Mouse (Mus musculus) liver, embryonic 14.5 days (tissue): ENCODE measurements around the gene Tbce. TPM values are rescaled to one million over a fixed set of nuclear protein-coding genes. Genes with fewer than 3 reads are reported as not detected.
"Not testable (repeated sequence)": the region's sequence is repeated elsewhere in the genome, so short reads cannot be mapped to it uniquely, and the experiment has no call there.

ENCODE experiments used
- ATAC-seq: fragments of 200-750 bp; cut with Nextera tagmentation; 2 replicates; pipeline ENCODE4 v1.8.0; 2017; ENCODE audit warnings: moderate number of reproducible peaks, mild to moderate bottlenecking, moderate library complexity; ENCODE audit not compliant: insufficient read depth
- DNase-seq, 3 experiments: peaks; one replicate each; pipeline ENCODE4 v3.0.0-alpha.2; 2012 to 2013; ENCODE audit warnings: low read depth in 3 of 3, low spot score in 3 of 3
- H3K27ac ChIP-seq: fragments of 300-500 bp; sonication (generic); 2 replicates; pipeline ENCODE4 v1.5.1; 2014; ENCODE audit warnings: moderate library complexity, mild to moderate bottlenecking, control low read depth, inconsistent platforms
- H3K27me3 ChIP-seq: fragments of 300-500 bp; sonication (generic); 2 replicates; pipeline ENCODE4 v1.6.1; 2014; ENCODE audit warnings: mild to moderate bottlenecking, low read length, moderate library complexity; ENCODE audit not compliant: control insufficient read depth, insufficient read depth
- H3K36me3 ChIP-seq: fragments of 300-500 bp; sonication (generic); replicated peaks from 2 replicates; pipeline ENCODE4 v1.6.1; 2014; ENCODE audit warnings: low read depth; ENCODE audit not compliant: control insufficient read depth, insufficient read depth
- H3K4me1 ChIP-seq, 2 experiments: fragments of 200-500 bp in 1 of 2; fragments of 300-500 bp in 1 of 2; sonication (generic) in 1 of 2; replicated peaks; 2 replicates each; pipeline ENCODE4 v1.6.1; 2012 to 2014; ENCODE audit warnings: antibody characterized with exemption in 1 of 2, inconsistent platforms in 1 of 2, low read length in 1 of 2; ENCODE audit not compliant: control insufficient read depth in 2 of 2, insufficient read depth in 2 of 2
- H3K4me2 ChIP-seq: fragments of 300-500 bp; sonication (generic); 2 replicates; pipeline ENCODE4 v1.6.1; 2014; ENCODE audit warnings: low read depth, mild to moderate bottlenecking, control low read depth, moderate library complexity
- H3K4me3 ChIP-seq, 2 experiments: fragments of 200-500 bp in 1 of 2; fragments of 300-500 bp in 1 of 2; sonication (generic) in 1 of 2; 2 replicates each; pipeline ENCODE4 v1.5.1; 2012 to 2014; ENCODE audit warnings: low read depth in 2 of 2, low read length in 2 of 2, mild to moderate bottlenecking in 2 of 2, control low read depth in 1 of 2, inconsistent platforms in 1 of 2, moderate library complexity in 1 of 2; ENCODE audit not compliant: insufficient read depth in 1 of 2
- H3K9ac ChIP-seq: fragments of 300-500 bp; sonication (generic); replicated peaks from 2 replicates; pipeline ENCODE4 v1.6.1; 2014; ENCODE audit warnings: mild to moderate bottlenecking, control low read depth, moderate library complexity
- H3K9me3 ChIP-seq: fragments of 300-500 bp; sonication (generic); 2 replicates; pipeline ENCODE4 v1.6.1; 2016; ENCODE audit warnings: low read length, mixed read lengths; ENCODE audit not compliant: control insufficient read depth
- CTCF ChIP-seq: IDR thresholded peaks from 2 replicates; pipeline ENCODE4 v1.5.1; 2016; ENCODE audit warnings: antibody characterized with exemption, low read depth, control low read depth
- EP300 ChIP-seq: IDR thresholded peaks from 2 replicates; pipeline ENCODE4 v1.6.1; 2016; ENCODE audit warnings: antibody characterized with exemption, low read depth
- WGBS: fragments of 180-500 bp; shearing (Covaris S2); extraction: QIAGEN DNeasy Blood & Tissue Kit; methylation state at CpG from one replicate; pipeline ENCODE4 v1.1.7; 2014; ENCODE audit not compliant: insufficient replicate concordance; 5-methylcytosine and 5-hydroxymethylcytosine counted together
- polyA plus RNA-seq, 2 experiments: library from polyadenylated mRNA; depleted of rRNA in 1 of 2; stranded (reverse) in 1 of 2; unstranded in 1 of 2; fragments of >200 nt; fragmentation: Nextera tagmentation in 1 of 2; extraction: Ambion mirVana in 1 of 2; gene quantifications; 2 replicates each; pipeline versions ENCODE4 v1.2.1 to v1.2.3; 2012 to 2014

Gene Tbce
- polyA plus RNA-seq, 2 experiments, result 27.5 to 34.6 TPM

DNA sequence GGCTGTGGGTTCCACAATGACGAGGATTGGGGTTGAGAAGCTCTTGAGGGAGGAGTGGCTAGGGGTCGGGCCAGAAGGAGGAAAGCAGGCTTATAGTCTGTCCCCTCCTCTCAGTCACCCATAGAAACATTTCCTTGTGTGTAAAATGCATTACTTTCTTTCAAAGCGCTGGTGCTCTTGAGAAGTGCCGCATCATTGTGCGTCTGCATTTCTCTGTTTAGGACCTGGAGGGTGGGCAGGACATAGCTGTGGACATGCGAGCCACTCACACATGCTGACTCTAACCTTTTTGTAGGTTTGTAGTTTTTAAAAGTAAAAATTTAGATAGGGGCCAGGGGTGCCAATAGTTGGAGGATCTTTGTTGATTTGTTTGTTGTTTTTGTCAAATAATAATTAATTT, 55.9 kb downstream of the Tbce start:
- Histone ChIP-seq H3K27me3 (no peaks in the 10 kb centered on the region), H3K4me2 (no peak overlapping the region), H3K27ac (no peak overlapping the region; the same call in 1 of the 2 replicates), H3K36me3 (peaks cover 6% of the 10 kb centered on the region), H3K4me3 (no peak overlapping the region), H3K9ac (no peak overlapping the region), H3K4me1 (no peaks in the 10 kb centered on the region), H3K9me3 (no peaks in the 10 kb centered on the region)
- WGBS, result 72% methylated on average over 6 of the region's 6 CpGs
- ATAC-seq, result 0 out of 2 replicates have a peak, but pooled peaks have one; percentile 51
- DNase-seq, result no peak
- TF ChIP-seq CTCF (no peak), EP300 (no peak)

DNA sequence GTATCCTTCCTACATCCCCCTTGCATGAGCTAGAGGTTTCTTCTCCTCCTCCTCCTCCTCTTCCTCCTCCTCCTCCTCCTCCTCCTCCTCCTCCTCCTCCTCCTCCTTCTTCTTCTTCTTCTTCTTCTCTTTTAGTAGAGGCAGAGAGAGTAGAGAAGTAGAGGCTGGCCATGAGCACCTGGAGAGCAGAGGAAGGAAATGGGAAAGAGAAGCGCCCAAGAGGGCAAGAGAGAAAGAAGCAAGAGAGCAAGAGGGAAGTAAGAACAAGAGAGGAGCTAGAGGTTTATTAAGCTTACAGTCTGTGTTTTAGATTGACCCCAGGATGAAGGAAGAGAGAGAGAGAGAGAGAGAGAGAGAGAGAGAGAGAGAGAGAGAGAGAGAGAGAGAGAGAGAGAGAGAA, 57.6 kb downstream of the Tbce start:
- not testable (repeated sequence) for H3K4me3 ChIP-seq, H3K27ac ChIP-seq, H3K36me3 ChIP-seq, H3K4me1 ChIP-seq, H3K9ac ChIP-seq, ATAC-seq, H3K4me2 ChIP-seq, DNase-seq, H3K27me3 ChIP-seq, H3K9me3 ChIP-seq
- 67% methylated on average over 1 of the region's 1 CpGs for WGBS

DNA sequence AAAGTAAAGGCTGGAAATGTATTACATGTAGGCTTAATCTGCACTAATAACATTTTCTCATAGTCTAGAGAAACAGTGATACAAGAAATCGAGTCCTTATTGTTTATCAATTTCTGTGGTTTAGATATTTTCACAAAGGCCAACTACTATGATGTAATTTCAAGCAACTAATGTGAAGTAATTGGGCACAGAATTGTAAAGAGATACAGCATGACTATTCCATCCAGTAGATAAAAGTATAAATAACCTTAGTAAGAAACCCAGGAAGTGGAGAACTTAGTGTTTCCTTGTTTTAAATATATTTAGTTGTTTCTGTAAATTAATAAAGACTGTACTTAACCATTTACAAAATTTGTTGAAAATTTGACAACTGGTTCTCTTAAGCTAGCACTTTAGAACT, 69.6 kb downstream of the Tbce start:
- H3K36me3 ChIP-seq, result peaks cover 9% of the 10 kb centered on the region
- TF ChIP-seq CTCF (no peak), EP300 (no peak)
- DNase-seq, result no peak

DNA sequence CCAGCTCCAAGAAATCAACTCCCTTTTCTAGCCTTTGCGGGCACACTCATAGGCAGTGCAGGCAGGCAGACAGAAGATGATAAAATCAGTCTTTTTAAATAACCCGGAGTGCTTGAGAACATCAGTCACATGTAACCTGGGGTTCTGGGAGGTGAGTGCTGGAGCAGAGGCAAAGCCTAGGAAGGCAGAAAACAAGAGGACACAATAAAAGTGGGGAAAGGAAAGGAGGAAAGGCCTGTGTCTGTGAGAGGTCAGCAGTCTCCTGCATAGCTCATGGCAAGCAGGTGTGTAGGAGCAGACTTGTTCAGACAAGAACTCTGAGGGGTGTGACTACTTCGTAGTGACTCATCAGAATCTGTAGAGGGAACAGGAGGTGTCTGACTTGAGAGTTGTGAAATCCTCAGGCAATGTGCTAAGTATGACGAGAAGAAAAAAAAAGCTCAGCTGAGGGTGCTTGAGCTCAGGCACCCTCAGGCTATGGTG, 70.8 kb downstream of the Tbce start:
- H3K4me2 ChIP-seq, result peak overlapping the region; percentile 46
- WGBS, result 26% methylated on average over 4 of the region's 4 CpGs
- peak; percentile 95 for ATAC-seq

More for the DNA sequence above, 69.6 kb downstream of the Tbce start:
- 49% methylated on average over 1 of the region's 1 CpGs for WGBS
- Histone ChIP-seq H3K4me2 (no peak overlapping the region), H3K4me3 (no peak overlapping the region), H3K27me3 (no peaks in the 10 kb centered on the region), H3K27ac (no peak overlapping the region), H3K9me3 (no peaks in the 10 kb centered on the region), H3K9ac (no peak overlapping the region), H3K4me1 (peaks cover 17 to 27% of the 10 kb centered on the region in 2 experiments)
- no peak for ATAC-seq

DNA sequence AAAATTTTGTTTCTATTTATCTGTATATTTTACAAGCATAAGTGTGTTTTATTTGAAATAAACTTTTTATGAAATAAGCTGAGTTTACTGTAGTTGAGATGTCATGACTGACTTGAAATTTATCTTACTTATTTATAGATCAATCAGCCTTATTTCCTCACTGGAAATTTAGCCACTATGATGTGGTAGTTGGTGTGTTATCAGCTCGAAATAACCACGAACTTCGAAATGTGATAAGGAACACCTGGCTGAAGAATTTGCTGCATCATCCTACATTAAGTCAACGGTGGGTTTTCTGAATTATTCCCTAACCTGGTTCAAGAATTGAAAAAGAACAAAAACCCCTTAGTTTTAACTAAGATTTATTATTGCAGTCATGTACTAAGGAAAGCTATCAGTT, 73.3 kb downstream of the Tbce start:
- DNase-seq (peak in 1 of 3 experiments; percentile 46), ATAC-seq (no peak)
- Histone ChIP-seq H3K9me3 (no peaks in the 10 kb centered on the region), H3K36me3 (peaks cover 9% of the 10 kb centered on the region), H3K4me2 (peak overlapping the region; percentile 7; the same call in 1 of the 2 replicates), H3K4me1 (peaks cover 17 to 28% of the 10 kb centered on the region in 2 experiments), H3K27ac (peak overlapping the region; percentile 15; the same call in 1 of the 2 replicates), H3K9ac (no peak overlapping the region), H3K27me3 (no peaks in the 10 kb centered on the region), H3K4me3 (no peak overlapping the region)
- 14% methylated on average over 4 of the region's 4 CpGs for WGBS
- peak; percentile 74 for TF ChIP-seq EP300
- no peak for TF ChIP-seq CTCF

More for the DNA sequence above, 70.8 kb downstream of the Tbce start:
- Histone ChIP-seq H3K4me1 (peaks cover 17 to 27% of the 10 kb centered on the region in 2 experiments), H3K36me3 (peaks cover 9% of the 10 kb centered on the region), H3K4me3 (no peak overlapping the region), H3K9ac (peak overlapping the region; percentile 35), H3K27ac (peak overlapping the region; percentile 82), H3K27me3 (no peaks in the 10 kb centered on the region), H3K9me3 (no peaks in the 10 kb centered on the region)
- no peak for TF ChIP-seq CTCF
- TF ChIP-seq EP300, result 0 out of 2 replicates have a peak, but pooled peaks have one; percentile 27
- peak; percentile 53 to 76 (median 55) for DNase-seq
